Mouse (Mus musculus) liver, embryonic 15.5 days (tissue): ENCODE measurements around the gene Rex1bd. TPM values are rescaled to one million over a fixed set of nuclear protein-coding genes. Genes with fewer than 3 reads are reported as not detected.
"Not testable (repeated sequence)": the region's sequence is repeated elsewhere in the genome, so short reads cannot be mapped to it uniquely, and the experiment has no call there.

Experiments
- ATAC-seq: fragments of 200-750 bp; cut with Nextera tagmentation; 2 replicates; pipeline ENCODE4 v1.8.0; 2017; ENCODE audit warnings: moderate number of reproducible peaks, mild to moderate bottlenecking, moderate library complexity; ENCODE audit not compliant: insufficient read depth
- H3K27ac ChIP-seq: fragments of 300-500 bp; sonication (generic); replicated peaks from 2 replicates; pipeline ENCODE4 v1.5.1; 2015; ENCODE audit warnings: mild to moderate bottlenecking, inconsistent platforms
- H3K27me3 ChIP-seq: fragments of 300-500 bp; sonication (generic); 2 replicates; pipeline ENCODE4 v1.6.1; 2015; ENCODE audit warnings: mild to moderate bottlenecking, inconsistent platforms
- H3K36me3 ChIP-seq: fragments of 300-500 bp; sonication (generic); replicated peaks from 2 replicates; pipeline ENCODE4 v1.6.1; 2015; ENCODE audit warnings: moderate library complexity, mild to moderate bottlenecking, inconsistent platforms
- H3K4me1 ChIP-seq: fragments of 300-500 bp; sonication (generic); replicated peaks from 2 replicates; pipeline ENCODE4 v1.6.1; 2015; ENCODE audit warnings: inconsistent platforms
- H3K4me2 ChIP-seq: fragments of 300-500 bp; sonication (generic); 2 replicates; pipeline ENCODE4 v1.6.1; 2015; ENCODE audit warnings: moderate library complexity, mild to moderate bottlenecking, inconsistent platforms
- H3K4me3 ChIP-seq: fragments of 300-500 bp; sonication (generic); replicated peaks from 2 replicates; pipeline ENCODE4 v1.5.1; 2015; ENCODE audit warnings: mild to moderate bottlenecking, inconsistent platforms
- H3K9ac ChIP-seq: fragments of 300-500 bp; sonication (generic); 2 replicates; pipeline ENCODE4 v1.6.1; 2015; ENCODE audit warnings: moderate library complexity, mild to moderate bottlenecking, inconsistent platforms
- H3K9me3 ChIP-seq: fragments of 300-500 bp; sonication (generic); replicated peaks from 2 replicates; pipeline ENCODE4 v1.6.1; 2016; ENCODE audit warnings: inconsistent platforms
- WGBS: fragments of 180-500 bp; shearing (Covaris S2); methylation state at CpG from one replicate; pipeline ENCODE4 v1.1.7; 2015; ENCODE audit warnings: mixed read lengths; ENCODE audit not compliant: insufficient replicate concordance; 5-methylcytosine and 5-hydroxymethylcytosine counted together
- polyA plus RNA-seq: library from polyadenylated mRNA; unstranded; fragments of >200 nt; fragmentation: Nextera tagmentation; extraction: Ambion mirVana; gene quantifications from 2 replicates; pipeline ENCODE4 v1.2.1, GENCODE M21; 2015

Rex1bd gene
- polyA plus RNA-seq, 1 experiment from 2014 or later = 60.5 TPM

DNA sequence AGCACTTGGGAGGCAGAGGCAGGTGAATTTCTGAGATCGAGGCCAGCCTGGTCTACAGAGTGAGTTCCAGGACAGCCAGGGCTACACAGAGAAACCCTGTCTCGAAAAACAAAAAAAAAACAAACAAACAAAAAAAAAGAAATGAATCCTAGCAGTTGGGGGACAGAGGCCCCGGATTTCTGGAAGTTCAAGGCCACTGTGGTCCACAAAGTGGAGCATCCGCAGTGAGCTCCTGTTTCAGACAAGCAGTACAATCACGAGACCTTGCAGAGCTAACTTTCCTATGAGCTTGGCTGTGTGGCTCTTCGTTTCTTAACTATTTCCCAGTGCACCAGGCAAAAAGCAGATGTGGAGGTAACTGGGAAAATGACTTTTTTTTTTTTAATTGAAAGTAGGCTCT is 4.6 kb upstream of the Rex1bd start:
- H3K27me3 ChIP-seq, H3K9me3 ChIP-seq, ATAC-seq: not testable (repeated sequence)
- H3K4me3 ChIP-seq = peak overlapping the region; percentile 97
- H3K4me2 ChIP-seq = peak overlapping the region; percentile 85
- peaks cover 58% of the 10 kb centered on the region for H3K36me3 ChIP-seq
- 32% methylated on average over 6 of the region's 6 CpGs for WGBS
- H3K4me1 ChIP-seq = peaks cover 54% of the 10 kb centered on the region
- peak overlapping the region; percentile 100 for H3K27ac ChIP-seq
- H3K9ac ChIP-seq = peak overlapping the region; percentile 97

DNA sequence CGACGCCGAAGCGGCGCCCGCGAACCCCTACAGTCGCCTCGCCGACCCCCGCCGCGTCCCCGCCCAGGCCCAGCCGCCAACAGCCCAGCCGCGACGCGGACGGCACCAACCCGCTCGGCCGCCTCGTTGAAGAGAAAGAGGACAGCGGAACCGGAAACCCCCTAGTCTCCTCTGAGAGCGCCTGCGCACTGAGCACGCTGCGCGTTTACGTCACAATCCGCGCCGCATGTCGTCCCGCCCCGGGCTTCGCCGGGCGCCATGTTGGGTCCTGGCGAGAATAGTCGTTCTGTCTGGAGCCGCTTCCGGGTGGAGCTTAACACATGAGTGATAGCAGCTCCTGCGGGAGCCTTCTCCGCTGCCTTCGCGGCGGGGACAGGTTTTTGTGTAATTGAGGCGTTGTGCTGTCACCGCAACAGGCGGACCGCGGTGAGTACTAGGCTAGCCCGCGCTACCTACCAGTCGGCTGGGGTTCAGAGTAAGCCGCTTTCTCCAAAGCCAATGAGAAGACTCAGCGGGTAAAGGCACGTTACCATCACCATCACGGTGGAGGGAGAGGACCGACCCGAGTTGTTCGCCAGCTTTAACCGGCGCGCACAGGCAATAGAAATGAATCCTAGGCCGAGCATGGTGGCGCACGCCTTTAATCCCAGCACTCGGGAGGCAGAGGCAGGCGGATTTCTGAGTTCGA is 3.8 kb upstream of the Rex1bd start, which contains the start of gene Uba52:
TSS of gene Uba52 (minus strand) at position 574 of the 688 bp plus-strand sequence.
- Histone ChIP-seq H3K36me3 (peaks cover 50% of the 10 kb centered on the region), H3K27ac (peak within 1 kb of the TSS; percentile 100), H3K27me3 (no peaks in the 10 kb centered on the region), H3K4me1 (peaks cover 62% of the 10 kb centered on the region), H3K9ac (peak within 1 kb of the TSS; percentile 97), H3K9me3 (no peaks in the 10 kb centered on the region), H3K4me2 (peak within 1 kb of the TSS; percentile 85), H3K4me3 (peak within 1 kb of the TSS; percentile 97)
- WGBS = under 1% methylated on average over 74 of the region's 74 CpGs
- ATAC-seq = peak; percentile 74

DNA sequence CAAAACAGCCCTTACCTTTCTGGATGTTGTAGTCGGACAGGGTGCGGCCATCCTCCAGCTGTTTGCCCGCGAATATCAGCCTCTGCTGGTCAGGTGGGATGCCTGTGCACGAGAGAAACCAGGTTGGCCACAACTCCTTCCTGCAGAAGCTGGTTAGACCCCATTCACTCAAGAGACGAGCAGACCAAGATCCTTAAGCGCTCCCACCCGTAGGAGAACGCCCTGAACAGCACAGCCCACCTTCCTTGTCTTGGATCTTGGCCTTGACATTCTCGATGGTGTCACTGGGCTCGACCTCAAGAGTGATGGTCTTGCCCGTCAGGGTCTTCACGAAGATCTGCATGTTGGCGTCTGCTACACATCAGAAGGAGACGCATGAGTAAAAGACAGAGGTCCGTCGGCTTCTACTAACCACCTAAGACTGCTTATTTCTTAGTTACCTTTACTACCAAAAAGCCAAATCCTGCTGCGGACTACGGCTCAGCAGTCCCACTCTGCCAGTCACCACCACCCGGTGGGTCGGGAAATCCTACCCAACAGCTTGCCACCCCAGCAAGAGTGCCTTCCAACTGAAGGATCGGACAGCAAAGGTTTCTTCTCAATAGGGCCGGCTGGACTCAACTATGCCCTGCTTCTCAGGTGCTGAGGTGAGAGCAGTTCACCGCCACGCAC is 2.9 kb upstream of the Rex1bd start:
- no peak for ATAC-seq

DNA sequence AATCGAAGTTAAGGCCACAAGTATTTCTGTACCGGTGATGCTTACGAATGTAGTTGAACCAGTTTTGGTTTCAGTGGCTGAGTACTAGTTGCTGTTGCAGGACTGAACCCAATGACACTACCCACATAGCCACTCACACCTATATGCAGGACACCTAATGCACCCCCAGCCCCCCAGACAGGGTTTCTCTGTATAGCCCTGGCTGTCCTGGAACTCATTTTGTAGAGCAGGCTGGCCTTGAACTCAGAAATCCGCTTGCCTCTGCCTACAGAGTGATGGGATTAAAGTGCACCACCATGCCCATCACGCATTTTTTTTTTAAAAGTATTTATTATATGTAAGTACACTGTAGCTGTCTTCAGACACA is 458 bp upstream of the Rex1bd start:
- H3K27ac ChIP-seq = peak overlapping the region; percentile 90
- peaks cover 32% of the 10 kb centered on the region for H3K36me3 ChIP-seq
- H3K9ac ChIP-seq = no peak overlapping the region; the same call in 1 of the 2 replicates
- ATAC-seq = no peak
- peaks cover 79% of the 10 kb centered on the region for H3K4me1 ChIP-seq
- H3K9me3 ChIP-seq = no peaks in the 10 kb centered on the region
- H3K4me3 ChIP-seq = peak overlapping the region; percentile 74
- H3K27me3 ChIP-seq = peaks cover 21% of the 10 kb centered on the region
- 54% methylated on average over 5 of the region's 5 CpGs for WGBS
- H3K4me2 ChIP-seq = peak overlapping the region; percentile 94

More for the DNA sequence above, 2.9 kb upstream of the Rex1bd start:
- Histone ChIP-seq H3K9ac (peak overlapping the region; percentile 97), H3K4me2 (peak overlapping the region; percentile 85), H3K27ac (peak overlapping the region; percentile 100), H3K36me3 (peaks cover 42% of the 10 kb centered on the region), H3K9me3 (no peaks in the 10 kb centered on the region), H3K27me3 (no peaks in the 10 kb centered on the region), H3K4me1 (peaks cover 70% of the 10 kb centered on the region), H3K4me3 (peak overlapping the region; percentile 97)
- WGBS = 1% methylated on average over 25 of the region's 25 CpGs

DNA sequence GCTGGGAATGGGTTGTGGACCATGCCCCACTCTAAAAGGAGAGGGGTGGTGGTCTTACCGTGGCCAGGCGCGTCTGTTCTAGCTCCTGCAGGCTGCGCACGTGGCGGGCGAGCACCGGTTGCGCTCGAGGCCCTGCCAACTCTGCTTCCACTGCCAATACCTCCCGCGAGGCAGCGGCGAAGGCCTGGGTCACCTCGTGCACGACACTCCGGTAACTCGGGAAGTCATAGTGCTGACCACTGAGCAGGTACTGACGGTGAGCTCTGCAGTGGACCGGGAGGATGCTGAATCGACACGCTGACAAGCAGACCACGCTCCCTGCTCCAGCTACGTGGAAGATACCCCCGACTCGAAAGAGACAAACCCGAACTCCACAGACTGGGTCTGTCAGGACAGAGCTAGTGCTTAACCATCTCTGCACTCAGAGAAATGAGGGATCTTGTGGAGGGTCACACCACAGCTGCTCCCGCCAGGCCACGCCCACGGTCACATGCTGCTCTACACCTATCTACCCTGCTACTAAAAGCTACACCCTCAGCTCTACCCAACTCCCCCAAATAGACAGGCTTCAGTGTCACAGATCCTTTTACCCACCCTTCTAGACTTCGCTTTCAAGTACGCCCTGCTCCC is 739 bp downstream of the Rex1bd start:
- Histone ChIP-seq H3K36me3 (peaks cover 32% of the 10 kb centered on the region), H3K27ac (peak overlapping the region; percentile 90), H3K9ac (peak overlapping the region; percentile 86), H3K27me3 (peaks cover 33% of the 10 kb centered on the region), H3K4me2 (peak overlapping the region; percentile 94), H3K4me3 (peak overlapping the region; percentile 74), H3K9me3 (no peaks in the 10 kb centered on the region), H3K4me1 (peaks cover 82% of the 10 kb centered on the region)
- 41% methylated on average over 32 of the region's 32 CpGs for WGBS
- peak; percentile 14; the same call in 1 of the 2 replicates for ATAC-seq

DNA sequence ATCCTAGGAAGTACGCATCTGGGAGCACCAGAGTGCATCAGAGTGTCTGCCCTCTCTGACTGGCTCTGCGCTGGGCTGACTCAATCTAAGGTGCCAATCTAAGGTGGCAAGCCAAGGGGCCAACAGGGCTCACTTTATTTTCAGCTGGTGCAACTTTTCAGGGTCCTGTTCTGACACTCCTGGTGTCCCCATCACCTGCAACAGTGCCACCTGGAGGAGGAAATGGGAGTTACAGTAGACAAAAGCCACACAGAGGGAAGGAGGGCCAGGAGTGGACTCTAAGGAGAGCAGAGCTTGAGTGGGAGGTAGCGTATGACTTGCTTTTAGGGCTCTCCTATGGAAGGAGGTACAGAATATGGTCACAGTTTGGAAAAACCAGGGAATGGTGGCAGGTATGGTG is 1.7 kb downstream of the Rex1bd start:
- Histone ChIP-seq H3K27me3 (peaks cover 42% of the 10 kb centered on the region), H3K9me3 (no peaks in the 10 kb centered on the region), H3K4me3 (no peak overlapping the region), H3K4me2 (peak overlapping the region; percentile 94; the same call in 1 of the 2 replicates), H3K27ac (no peak overlapping the region), H3K4me1 (peaks cover 92% of the 10 kb centered on the region), H3K9ac (no peak overlapping the region), H3K36me3 (peaks cover 32% of the 10 kb centered on the region)
- no peak for ATAC-seq
- 74% methylated on average over 3 of the region's 3 CpGs for WGBS

DNA sequence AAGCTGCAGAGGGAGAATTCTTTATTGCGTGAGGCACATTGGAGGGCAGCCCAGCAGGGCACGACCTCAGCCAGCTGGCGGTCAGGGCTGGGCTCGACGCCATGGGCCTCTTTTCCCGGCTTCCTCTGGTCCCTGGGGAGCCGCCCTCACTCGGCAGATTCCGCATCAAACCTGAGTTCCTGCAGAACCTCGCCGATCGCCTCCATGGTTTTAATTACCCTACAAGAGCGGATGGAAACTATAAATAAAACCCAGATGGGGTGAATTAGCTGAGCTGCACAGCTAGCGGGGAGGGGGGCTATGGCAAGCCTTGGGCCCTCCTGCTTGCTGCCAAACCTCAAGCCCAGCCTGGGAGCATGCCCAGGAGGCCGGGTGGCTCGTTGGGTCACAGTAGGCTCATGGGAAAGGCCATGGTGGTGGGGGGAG is 2.2 kb downstream of the Rex1bd start:
- H3K4me1 ChIP-seq = peaks cover 93% of the 10 kb centered on the region
- 81% methylated on average over 16 of the region's 16 CpGs for WGBS
- ATAC-seq = no peak
- H3K4me2 ChIP-seq = no peak overlapping the region
- peaks cover 48% of the 10 kb centered on the region for H3K27me3 ChIP-seq
- H3K36me3 ChIP-seq = peaks cover 32% of the 10 kb centered on the region
- H3K4me3 ChIP-seq = no peak overlapping the region
- H3K9me3 ChIP-seq = no peaks in the 10 kb centered on the region
- H3K9ac ChIP-seq = no peak overlapping the region
- no peak overlapping the region for H3K27ac ChIP-seq

DNA sequence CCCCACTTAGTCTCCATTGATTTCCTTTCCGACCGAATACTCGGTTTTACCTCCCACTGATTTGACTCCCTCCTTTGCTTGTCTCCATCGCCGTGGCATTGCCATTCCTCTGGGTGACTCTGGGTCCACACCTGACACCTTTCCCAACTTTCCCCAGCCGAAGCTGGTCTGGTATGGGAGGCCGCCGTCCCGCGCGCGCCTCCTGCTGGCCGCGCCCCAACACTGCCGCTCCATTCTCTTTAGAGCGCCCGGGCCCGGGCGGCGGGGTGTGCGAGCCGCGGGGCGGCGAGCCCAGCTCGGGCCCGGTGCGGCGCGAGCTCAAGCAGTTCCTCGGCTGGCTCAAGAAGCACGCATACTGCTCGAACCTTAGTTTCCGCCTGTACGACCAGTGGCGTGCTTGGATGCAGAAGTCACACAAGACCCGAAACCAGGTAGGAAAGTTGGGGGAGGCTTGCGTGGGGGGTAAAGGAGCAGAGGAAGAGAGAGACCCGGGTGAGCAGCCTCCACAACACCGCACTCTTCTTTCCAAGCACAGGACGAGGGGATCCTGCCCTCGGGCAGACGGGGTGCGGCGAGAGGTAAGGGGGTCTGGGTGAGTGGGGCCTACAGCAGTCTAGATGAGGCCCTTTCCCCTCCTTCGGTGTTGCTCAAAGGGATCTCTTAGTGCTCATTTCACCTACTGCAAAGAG is 3.3 kb downstream of the Rex1bd start:
- H3K9ac ChIP-seq = no peak overlapping the region
- no peak for ATAC-seq

DNA sequence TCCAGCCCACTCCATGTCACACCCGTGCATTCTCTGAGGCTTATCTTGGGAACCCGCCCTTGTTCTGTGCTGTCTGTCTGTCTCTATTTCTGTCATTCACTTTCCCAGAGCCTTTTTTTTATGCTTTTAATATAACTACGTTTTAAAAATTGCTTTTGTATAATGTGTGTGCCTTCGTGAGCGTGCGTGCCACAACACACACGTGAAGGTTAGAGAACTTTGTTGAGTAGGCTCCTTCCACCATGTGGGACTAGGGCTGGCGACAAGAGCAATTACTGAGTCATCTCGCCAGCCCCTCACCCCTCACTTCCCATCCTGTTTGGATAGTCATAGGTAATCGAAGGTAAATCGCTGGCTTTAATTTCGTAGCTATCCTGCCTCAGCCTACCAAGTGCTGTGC is 4.0 kb downstream of the Rex1bd start:
- Histone ChIP-seq H3K27me3 (peaks cover 66% of the 10 kb centered on the region), H3K4me2 (peak overlapping the region; percentile 77), H3K4me1 (peaks cover 87% of the 10 kb centered on the region), H3K4me3 (peak overlapping the region; percentile 32), H3K9me3 (no peaks in the 10 kb centered on the region), H3K36me3 (peaks cover 16% of the 10 kb centered on the region), H3K27ac (0 out of 2 replicates have a peak overlapping the region, but pooled peaks have one; percentile 29), H3K9ac (peak overlapping the region; percentile 51)
- ATAC-seq = no peak
- 28% methylated on average over 12 of the region's 12 CpGs for WGBS

More for the DNA sequence above, 3.3 kb downstream of the Rex1bd start:
- H3K4me3 ChIP-seq = 0 out of 2 replicates have a peak overlapping the region, but pooled peaks have one; percentile 32
- no peaks in the 10 kb centered on the region for H3K9me3 ChIP-seq
- 14% methylated on average over 46 of the region's 46 CpGs for WGBS
- H3K4me1 ChIP-seq = peaks cover 93% of the 10 kb centered on the region
- peaks cover 22% of the 10 kb centered on the region for H3K36me3 ChIP-seq
- H3K4me2 ChIP-seq = peak overlapping the region; percentile 77
- H3K27ac ChIP-seq = no peak overlapping the region
- peaks cover 59% of the 10 kb centered on the region for H3K27me3 ChIP-seq

DNA sequence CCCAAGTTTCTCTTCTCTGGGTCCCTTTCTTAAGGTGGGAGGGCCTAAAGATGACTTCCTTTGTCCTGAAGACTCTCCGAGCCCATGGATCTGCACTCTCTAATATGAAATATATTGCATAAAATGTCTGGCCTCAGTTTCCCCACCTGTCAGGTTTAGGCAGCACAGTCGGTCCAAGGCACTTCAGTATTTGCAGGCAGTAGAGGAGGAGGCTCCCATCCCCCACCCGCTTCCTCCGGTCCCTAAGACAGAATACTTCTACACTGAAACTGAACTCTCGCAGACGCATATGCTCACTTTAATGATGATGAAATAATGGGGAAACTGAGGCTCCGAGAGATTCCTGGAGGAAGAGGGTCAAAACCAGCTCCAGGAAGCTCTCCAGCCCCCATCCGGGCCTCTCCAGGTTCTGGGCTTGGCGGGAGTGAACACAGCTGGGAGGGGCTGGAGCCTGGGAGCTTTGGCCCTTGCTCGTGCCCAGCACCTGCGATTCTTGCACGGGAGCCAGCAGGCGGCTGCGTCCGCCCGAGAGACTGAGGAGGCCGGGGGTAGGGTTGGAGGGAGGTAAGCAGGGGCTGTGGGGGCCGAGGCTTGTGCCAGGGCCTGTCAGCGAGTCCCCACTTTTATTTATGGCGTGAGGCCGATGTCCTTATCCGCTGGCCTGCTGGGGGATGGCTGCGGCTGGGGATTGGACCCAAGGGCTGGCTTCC is 4.6 kb downstream of the Rex1bd start:
- peak overlapping the region; percentile 51 for H3K9ac ChIP-seq
- peak overlapping the region; percentile 32 for H3K4me3 ChIP-seq
- ATAC-seq = no peak

More for the DNA sequence above, 4.6 kb downstream of the Rex1bd start:
- H3K27me3 ChIP-seq = peaks cover 71% of the 10 kb centered on the region
- peak overlapping the region; percentile 77 for H3K4me2 ChIP-seq
- no peaks in the 10 kb centered on the region for H3K9me3 ChIP-seq
- H3K4me1 ChIP-seq = peaks cover 81% of the 10 kb centered on the region
- 11% methylated on average over 23 of the region's 23 CpGs for WGBS
- H3K36me3 ChIP-seq = peaks cover 11% of the 10 kb centered on the region
- H3K27ac ChIP-seq = 0 out of 2 replicates have a peak overlapping the region, but pooled peaks have one; percentile 29
